ENCODE assay signal across 8 mouse cellular contexts in the genomic region with DNA sequence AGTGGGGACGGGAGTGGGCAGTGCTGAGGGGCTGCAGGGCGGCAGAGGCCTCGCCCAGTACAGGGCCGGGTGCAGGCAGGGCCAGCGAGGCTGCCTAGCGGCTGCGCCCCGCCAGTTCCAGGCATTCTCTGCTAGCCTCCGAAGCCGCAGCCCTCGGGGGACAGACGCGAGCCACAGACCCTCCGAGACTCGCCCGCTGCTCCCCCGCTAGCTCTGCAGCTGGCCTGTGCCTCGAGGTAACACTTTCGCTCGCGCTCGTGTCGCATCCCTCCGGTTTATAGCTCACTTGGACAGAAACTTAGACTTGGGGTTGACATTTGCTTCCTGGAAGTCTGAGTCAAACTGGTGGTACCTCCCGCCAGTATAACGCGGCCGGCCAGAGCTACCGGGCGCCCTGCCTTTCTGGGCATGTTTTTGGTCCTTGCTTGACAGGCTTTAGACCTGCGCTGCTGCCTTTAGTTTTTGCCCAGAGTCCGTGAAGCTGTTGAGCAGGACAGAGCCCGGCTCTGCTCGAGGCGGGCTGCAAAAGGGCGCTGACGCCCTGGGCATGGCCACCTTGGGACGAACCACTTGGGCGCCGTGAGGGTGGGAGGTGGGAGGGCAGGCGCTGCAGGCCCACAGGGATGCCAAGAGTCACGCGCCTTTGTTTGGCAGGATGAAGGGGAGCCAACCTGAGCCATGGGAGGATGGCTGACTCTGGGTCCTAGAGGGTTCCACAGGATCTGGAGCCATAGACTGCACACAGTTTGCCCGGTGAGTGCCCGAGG. TPM values are rescaled to one million over a fixed set of nuclear protein-coding genes. Genes with fewer than 3 reads are reported as not detected.
DNase-seq lines count a peak whose midpoint lies in the region; ATAC-seq and TF ChIP-seq lines count a peak whose summit lies in the region.

No protein-coding gene starts in this region.

- H3K9ac ChIP-seq in lung, embryonic 14.5 days = peak overlapping the region; percentile 62; the same call in 1 of the 2 replicates
- H3K9ac ChIP-seq in forebrain, embryonic 16.5 days (replicated peaks; ENCODE audit: low read depth, low read length) = peak overlapping the region; percentile 74
- peak overlapping the region; percentile 70; the same call in 1 of the 2 replicates for H3K9ac ChIP-seq in kidney, embryonic 16.5 days (replicated peaks; ENCODE audit: low read length)
- H3K9ac ChIP-seq in neural tube, embryonic 12.5 days = peak overlapping the region; percentile 63; the same call in 1 of the 2 replicates

- no peak for TF ChIP-seq POLR2A in cerebellum, adult 2 months (IDR thresholded peaks at IDR 0.05; ENCODE audit: borderline replicate concordance, insufficient read depth, low read length)

- peaks cover 6% of the 10 kb centered on the region; the same call in 1 of the 2 replicates for H3K4me1 ChIP-seq in lung, embryonic 14.5 days (ENCODE audit: insufficient read depth)
- H3K4me1 ChIP-seq in cerebellum, adult 2 months (ENCODE audit: control insufficient read depth, insufficient read depth, low read length) = peaks cover 7% of the 10 kb centered on the region
- H3K4me1 ChIP-seq in forebrain, embryonic 16.5 days (replicated peaks; ENCODE audit: control insufficient read depth, insufficient read depth, low read length) = peaks cover 47% of the 10 kb centered on the region
- peaks cover 36% of the 10 kb centered on the region for H3K4me1 ChIP-seq in kidney, embryonic 16.5 days (ENCODE audit: insufficient read depth, low read length)
- peaks cover 39% of the 10 kb centered on the region for H3K4me1 ChIP-seq in neural tube, embryonic 12.5 days

- no peak for ATAC-seq in lung, embryonic 14.5 days (ENCODE audit: insufficient read depth)
- ATAC-seq in forebrain, embryonic 16.5 days = no peak
- ATAC-seq in kidney, embryonic 16.5 days (ENCODE audit: low FRiP score, low TSS enrichment) = no peak
- ATAC-seq in neural tube, embryonic 12.5 days (ENCODE audit: low FRiP score, low read depth) = no peak

- peak overlapping the region; percentile 84 for H3K27ac ChIP-seq in lung, embryonic 14.5 days (ENCODE audit: low read depth)
- H3K27ac ChIP-seq in cerebellum, adult 2 months (ENCODE audit: insufficient read depth, low read length) = peak overlapping the region; percentile 12; the same call in 1 of the 2 replicates
- peak overlapping the region; percentile 93 for H3K27ac ChIP-seq in forebrain, embryonic 16.5 days (ENCODE audit: low read length)
- H3K27ac ChIP-seq in kidney, embryonic 16.5 days (ENCODE audit: low read length) = peak overlapping the region; percentile 91
- H3K27ac ChIP-seq in neural tube, embryonic 12.5 days = peak overlapping the region; percentile 59

- no peaks in the 10 kb centered on the region for H3K27me3 ChIP-seq in lung, embryonic 14.5 days (ENCODE audit: insufficient read depth, low read length)
- H3K27me3 ChIP-seq in cerebellum, adult 2 months (ENCODE audit: control insufficient read depth, insufficient read depth, low read length) = no peaks in the 10 kb centered on the region
- H3K27me3 ChIP-seq in forebrain, embryonic 16.5 days (replicated peaks; ENCODE audit: control insufficient read depth, insufficient read depth, low read length) = no peaks in the 10 kb centered on the region
- H3K27me3 ChIP-seq in kidney, embryonic 16.5 days (ENCODE audit: insufficient read depth, low read length) = no peaks in the 10 kb centered on the region
- no peaks in the 10 kb centered on the region for H3K27me3 ChIP-seq in neural tube, embryonic 12.5 days (replicated peaks)

- peaks cover 35% of the 10 kb centered on the region for H3K36me3 ChIP-seq in lung, embryonic 14.5 days (ENCODE audit: insufficient read depth)
- H3K36me3 ChIP-seq in forebrain, embryonic 16.5 days (ENCODE audit: control insufficient read depth, insufficient read depth) = peaks cover 18% of the 10 kb centered on the region
- H3K36me3 ChIP-seq in kidney, embryonic 16.5 days (ENCODE audit: insufficient read depth, low read length) = peaks cover 26% of the 10 kb centered on the region
- peaks cover 33% of the 10 kb centered on the region for H3K36me3 ChIP-seq in neural tube, embryonic 12.5 days

- 85% methylated on average over 45 of the region's 45 CpGs for WGBS in lung, embryonic 14.5 days
- 50% methylated on average over 45 of the region's 45 CpGs for WGBS in cerebellum, adult 2 months
- 82% methylated on average over 45 of the region's 45 CpGs for WGBS in forebrain, embryonic 16.5 days
- 79% methylated on average over 45 of the region's 45 CpGs for WGBS in kidney, embryonic 16.5 days
- WGBS in neural tube, embryonic 12.5 days = 85% methylated on average over 45 of the region's 45 CpGs

- no peaks in the 10 kb centered on the region for H3K9me3 ChIP-seq in lung, embryonic 14.5 days (ENCODE audit: low read depth, low read length)
- no peaks in the 10 kb centered on the region for H3K9me3 ChIP-seq in forebrain, embryonic 16.5 days (ENCODE audit: control insufficient read depth, low read length)
- H3K9me3 ChIP-seq in kidney, embryonic 16.5 days (ENCODE audit: low read length) = no peaks in the 10 kb centered on the region
- no peaks in the 10 kb centered on the region for H3K9me3 ChIP-seq in neural tube, embryonic 12.5 days

- peak overlapping the region; percentile 50 for H3K4me3 ChIP-seq in lung, embryonic 14.5 days (ENCODE audit: low read depth, low read length)
- no peak overlapping the region for H3K4me3 ChIP-seq in cerebellum, adult 2 months (replicated peaks; ENCODE audit: insufficient read depth, low read depth, low read length)
- no peak overlapping the region; the same call in 1 of the 2 replicates for H3K4me3 ChIP-seq in forebrain, embryonic 16.5 days (replicated peaks; ENCODE audit: low read length)
- no peak overlapping the region for H3K4me3 ChIP-seq in kidney, embryonic 16.5 days (ENCODE audit: low read length)
- 0 out of 2 replicates have a peak overlapping the region, but pooled peaks have one; percentile 0 for H3K4me3 ChIP-seq in neural tube, embryonic 12.5 days

- TF ChIP-seq CTCF in lung, embryonic 14.5 days (IDR thresholded peaks at IDR 0.05; ENCODE audit: low read depth) = no peak
- no peak for TF ChIP-seq CTCF in cerebellum, adult 2 months (IDR thresholded peaks at IDR 0.05; ENCODE audit: borderline replicate concordance, insufficient read depth, low read depth, low read length)

- peak overlapping the region; percentile 67 for H3K4me2 ChIP-seq in lung, embryonic 14.5 days
- H3K4me2 ChIP-seq in forebrain, embryonic 16.5 days (ENCODE audit: low read length) = peak overlapping the region; percentile 63
- peak overlapping the region; percentile 67 for H3K4me2 ChIP-seq in kidney, embryonic 16.5 days (replicated peaks; ENCODE audit: low read depth, low read length)
- peak overlapping the region; percentile 73 for H3K4me2 ChIP-seq in neural tube, embryonic 12.5 days (replicated peaks)

- no peak for DNase-seq in lung, embryonic 14.5 days
- no peak for DNase-seq in lung, adult 18-20 months
- DNase-seq in cerebellum, adult 2 months = peak; percentile 46 to 52
- DNase-seq in embryo, embryonic 11 days = no peak
- no peak for DNase-seq in frontal cortex, adult 2 months (ENCODE audit: extremely low spot score in 1 of 2, low spot score in 1 of 2)

RNA-seq across cellular contexts. Expression of a gene that starts 0.8 kb away (rescaled TPM):
- 8.3 and 9.7 TPM in 2 replicates for polyA plus RNA-seq in lung, embryonic 14.5 days (2014; fragmentation: Nextera tagmentation; extraction: Ambion mirVana)
- polyA plus RNA-seq in cerebellum, adult 2 months (2012; rRNA removed) = 16.4 and 18.0 TPM in 2 replicates
- polyA plus RNA-seq in forebrain, embryonic 16.5 days (2015; fragmentation: Nextera tagmentation; extraction: Ambion mirVana) = 8.5 and 10.6 TPM in 2 replicates
- polyA plus RNA-seq in kidney, embryonic 16.5 days (2015; fragmentation: Nextera tagmentation; extraction: Ambion mirVana) = 15.2 and 15.3 TPM in 2 replicates
- polyA plus RNA-seq in neural tube, embryonic 12.5 days (2016; fragmentation: Nextera tagmentation; extraction: Ambion mirVana) = 14.9 and 15.7 TPM in 2 replicates
- 14.3 and 15.8 TPM in 2 replicates for polyA plus RNA-seq in frontal cortex, adult 2 months (2012; rRNA removed)

RNA-seq across cellular contexts. Expression of a gene that starts 6.2 kb away (rescaled TPM):
- 71.8 and 71.9 TPM in 2 replicates for polyA plus RNA-seq in lung, embryonic 14.5 days (2014; fragmentation: Nextera tagmentation; extraction: Ambion mirVana)
- 240 and 261 TPM in 2 replicates for polyA plus RNA-seq in cerebellum, adult 2 months (2012; rRNA removed)
- 318 and 335 TPM in 2 replicates for polyA plus RNA-seq in forebrain, embryonic 16.5 days (2015; fragmentation: Nextera tagmentation; extraction: Ambion mirVana)
- polyA plus RNA-seq in kidney, embryonic 16.5 days (2015; fragmentation: Nextera tagmentation; extraction: Ambion mirVana) = 96.2 and 101 TPM in 2 replicates
- polyA plus RNA-seq in neural tube, embryonic 12.5 days (2016; fragmentation: Nextera tagmentation; extraction: Ambion mirVana) = 262 and 273 TPM in 2 replicates
- polyA plus RNA-seq in frontal cortex, adult 2 months (2012; rRNA removed) = 212 and 226 TPM in 2 replicates

RNA-seq across cellular contexts. Expression of a gene that starts 7.3 kb away (rescaled TPM):
- 19.6 and 22.7 TPM in 2 replicates for polyA plus RNA-seq in lung, embryonic 14.5 days (2014; fragmentation: Nextera tagmentation; extraction: Ambion mirVana)
- 10.2 and 10.7 TPM in 2 replicates for polyA plus RNA-seq in cerebellum, adult 2 months (2012; rRNA removed)
- 24.8 and 25.4 TPM in 2 replicates for polyA plus RNA-seq in forebrain, embryonic 16.5 days (2015; fragmentation: Nextera tagmentation; extraction: Ambion mirVana)
- polyA plus RNA-seq in kidney, embryonic 16.5 days (2015; fragmentation: Nextera tagmentation; extraction: Ambion mirVana) = 11.0 and 11.8 TPM in 2 replicates
- polyA plus RNA-seq in neural tube, embryonic 12.5 days (2016; fragmentation: Nextera tagmentation; extraction: Ambion mirVana) = 47.9 and 48.0 TPM in 2 replicates
- polyA plus RNA-seq in frontal cortex, adult 2 months (2012; rRNA removed) = 8.2 and 10.2 TPM in 2 replicates

RNA-seq across cellular contexts. Expression of a gene that starts 23.9 kb away (rescaled TPM):
- polyA plus RNA-seq in lung, embryonic 14.5 days (2014; fragmentation: Nextera tagmentation; extraction: Ambion mirVana) = 32.6 and 34.2 TPM in 2 replicates
- 26.1 and 26.5 TPM in 2 replicates for polyA plus RNA-seq in cerebellum, adult 2 months (2012; rRNA removed)
- polyA plus RNA-seq in forebrain, embryonic 16.5 days (2015; fragmentation: Nextera tagmentation; extraction: Ambion mirVana) = 26.5 and 30.9 TPM in 2 replicates
- 15.9 and 16.8 TPM in 2 replicates for polyA plus RNA-seq in kidney, embryonic 16.5 days (2015; fragmentation: Nextera tagmentation; extraction: Ambion mirVana)
- 40.8 and 45.1 TPM in 2 replicates for polyA plus RNA-seq in neural tube, embryonic 12.5 days (2016; fragmentation: Nextera tagmentation; extraction: Ambion mirVana)
- polyA plus RNA-seq in frontal cortex, adult 2 months (2012; rRNA removed) = 36.5 and 43.7 TPM in 2 replicates

RNA-seq across cellular contexts. Expression of a gene that starts 31.3 kb away (rescaled TPM):
- polyA plus RNA-seq in lung, embryonic 14.5 days (2014; fragmentation: Nextera tagmentation; extraction: Ambion mirVana) = 3.8 and 5.5 TPM in 2 replicates
- 147 and 151 TPM in 2 replicates for polyA plus RNA-seq in cerebellum, adult 2 months (2012; rRNA removed)
- 33.0 and 44.5 TPM in 2 replicates for polyA plus RNA-seq in forebrain, embryonic 16.5 days (2015; fragmentation: Nextera tagmentation; extraction: Ambion mirVana)
- polyA plus RNA-seq in kidney, embryonic 16.5 days (2015; fragmentation: Nextera tagmentation; extraction: Ambion mirVana) = 6.4 and 7.3 TPM in 2 replicates
- polyA plus RNA-seq in neural tube, embryonic 12.5 days (2016; fragmentation: Nextera tagmentation; extraction: Ambion mirVana) = 26.5 and 27.3 TPM in 2 replicates
- 252 and 288 TPM in 2 replicates for polyA plus RNA-seq in frontal cortex, adult 2 months (2012; rRNA removed)

Comparison
In these comparisons a context has a peak if more than half of its experiments do, and no peak if none do; other contexts are left out.
1. DNase-seq: peak in cerebellum, adult 2 months (2 of 2); none in lung, embryonic 14.5 days (single experiment), lung, adult 18-20 months (0 of 2), embryo, embryonic 11 days (single experiment) and frontal cortex, adult 2 months (0 of 2).
2. H3K27ac ChIP-seq: peak in every context shown above with its lines; median percentile 93 in forebrain, embryonic 16.5 days; 91 in kidney, embryonic 16.5 days; 84 in lung, embryonic 14.5 days; 59 in neural tube, embryonic 12.5 days; 12 in cerebellum, adult 2 months.
3. H3K4me3 ChIP-seq: peak in lung, embryonic 14.5 days (single experiment) and neural tube, embryonic 12.5 days (single experiment); none in cerebellum, adult 2 months (single experiment), forebrain, embryonic 16.5 days (single experiment) and kidney, embryonic 16.5 days (single experiment).
4. Peak in every context shown above with its lines, with median percentiles within 50 percentile points of each other: H3K4me2 ChIP-seq and H3K9ac ChIP-seq.